Mouse (Mus musculus): ENCODE data around the gene Cdyl.

- TF ChIP-seq CTCF (IDR thresholded peaks at IDR 0.05; ENCODE audit: low read depth) (no peak), EP300 (IDR thresholded peaks at IDR 0.05; ENCODE audit: low read depth) (no peak)
These were observed 176.0 kb downstream of the Cdyl start for GRCm38 (mm10) chr13:35835669-35836068.
